Mouse (Mus musculus) liver, adult (tissue): Measurements from ENCODE around the gene Myh6.
A peak's percentile ranks its signal among the peaks of the same experiment; 100 is the strongest.

ENCODE experiments used
- GATA4 ChIP-seq: IDR thresholded peaks from 2 replicates; pipeline ENCODE4 v1.6.1; 2014; ENCODE audit warnings: mild to moderate bottlenecking, low read length; ENCODE audit not compliant: insufficient replicate concordance

Gene Myh6

GRCm38 (mm10) chr14:54966320-54966977, at the start of gene Myh6:
TSS of gene Myh6 (minus strand) at chr14:54966927.
- TF ChIP-seq GATA4: no peak

GRCm38 (mm10) chr14:55015767-55016111, 49.0 kb upstream of the Myh6 start:
- no peak for TF ChIP-seq GATA4

- no peak for TF ChIP-seq GATA4
Observed at GRCm38 (mm10) chr14:55014991-55015766, 48.5 kb upstream of the Myh6 start, which contains the start of gene Ngdn. TSS of gene Ngdn (plus strand) at chr14:55015454.

DNA sequence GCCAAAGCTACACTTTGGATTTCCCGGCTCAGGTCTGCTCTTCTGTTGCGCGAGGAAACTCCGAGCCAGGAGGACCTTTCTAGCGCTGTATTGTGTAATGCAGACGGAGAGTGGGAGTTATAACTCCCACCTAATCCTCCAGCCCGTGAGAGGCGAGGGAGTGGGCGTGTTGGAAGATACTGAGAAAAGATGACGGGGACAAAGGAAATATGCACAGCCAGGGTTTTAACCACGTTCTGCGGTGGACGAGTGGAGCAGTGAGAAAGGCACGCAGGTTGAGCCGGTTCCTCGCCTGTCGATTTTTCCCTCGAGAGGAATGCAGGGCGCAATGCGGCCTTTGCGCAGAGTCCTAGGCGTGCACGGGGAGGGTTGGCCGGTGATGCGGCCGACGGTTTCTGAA, 47.9 kb upstream of the Myh6 start:
- TF ChIP-seq GATA4: no peak

GRCm38 (mm10) chr14:55011116-55011515, 44.4 kb upstream of the Myh6 start:
- no peak for TF ChIP-seq GATA4

DNA sequence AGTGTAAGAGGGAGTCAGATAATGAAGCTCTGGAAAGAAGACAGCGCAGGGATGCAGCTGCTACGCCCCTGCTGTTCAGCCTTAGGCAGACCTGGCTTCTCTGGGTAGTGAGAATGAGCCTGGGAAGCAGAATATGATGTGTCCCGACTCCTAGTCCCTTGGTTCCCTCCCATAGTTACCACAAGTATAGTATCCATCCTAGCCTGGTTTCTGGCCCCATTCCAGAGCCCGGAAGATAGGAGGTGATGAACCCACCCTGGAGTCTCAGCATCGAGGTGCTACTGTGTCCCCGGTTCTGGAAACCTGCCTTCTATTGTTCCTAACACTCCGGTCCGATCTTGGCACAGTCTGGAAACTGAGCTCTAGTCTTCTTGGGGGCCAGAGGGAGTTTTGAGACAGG, 41.7 kb upstream of the Myh6 start:
- TF ChIP-seq GATA4: no peak

DNA sequence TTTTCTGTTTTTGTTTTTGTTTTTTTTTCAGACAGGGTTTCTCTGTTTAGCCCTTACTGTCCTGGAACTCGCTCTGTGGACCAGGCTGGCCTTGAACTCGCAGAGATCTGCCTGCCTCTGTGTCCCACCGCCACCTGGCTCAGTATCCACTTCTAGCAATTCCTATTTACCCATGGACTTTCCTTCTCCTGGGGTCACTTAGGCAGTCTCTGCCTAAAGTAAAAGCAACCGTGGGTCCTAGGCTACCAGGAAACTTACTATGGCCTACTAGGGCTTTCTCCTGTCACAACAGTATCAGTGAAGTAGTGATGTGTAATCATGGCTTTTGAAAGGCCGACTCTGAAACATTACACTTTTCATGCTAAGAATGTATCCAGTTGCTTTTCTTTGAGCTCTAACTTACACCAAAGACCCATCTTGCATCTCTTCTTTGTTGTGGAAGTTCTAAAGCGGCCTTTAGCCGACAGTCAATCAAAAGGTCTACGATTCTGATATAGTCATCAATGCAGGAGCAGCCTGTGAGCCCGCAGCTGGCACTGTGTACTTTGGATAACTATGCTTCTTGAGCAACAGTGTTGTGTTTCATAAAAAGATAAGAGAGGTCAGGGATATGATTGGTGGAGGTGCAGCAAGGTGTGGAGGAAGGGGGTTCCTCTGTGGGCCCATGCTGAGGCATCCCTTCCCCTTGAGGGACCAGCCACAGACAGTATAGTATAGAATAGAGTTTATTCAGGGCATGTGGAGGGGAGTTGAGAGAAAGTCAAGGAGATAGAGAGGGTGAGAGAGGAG, 40.6 kb upstream of the Myh6 start:
- TF ChIP-seq GATA4: no peak

GRCm38 (mm10) chr14:55006541-55006940, 39.8 kb upstream of the Myh6 start:
- TF ChIP-seq GATA4: no peak

DNA sequence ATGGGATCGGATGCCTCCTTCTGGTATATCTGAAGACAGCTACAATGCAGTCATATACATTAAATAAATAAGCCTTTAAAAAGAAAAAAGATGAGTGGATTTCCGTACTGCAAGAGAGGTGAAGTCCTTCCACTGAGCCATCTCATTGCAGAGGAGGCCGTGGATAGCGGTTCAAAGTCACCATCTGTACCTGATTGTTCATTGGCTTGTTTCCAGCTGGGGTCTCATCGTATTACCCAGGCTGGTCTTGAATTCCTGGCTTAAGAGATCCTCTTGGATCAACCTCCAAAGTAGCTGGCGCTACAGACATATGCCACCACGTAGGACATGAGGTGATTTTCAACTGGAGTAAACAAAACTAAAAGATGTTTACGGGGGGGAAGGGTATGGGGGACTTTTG, 39.2 kb upstream of the Myh6 start:
- no peak for TF ChIP-seq GATA4

DNA sequence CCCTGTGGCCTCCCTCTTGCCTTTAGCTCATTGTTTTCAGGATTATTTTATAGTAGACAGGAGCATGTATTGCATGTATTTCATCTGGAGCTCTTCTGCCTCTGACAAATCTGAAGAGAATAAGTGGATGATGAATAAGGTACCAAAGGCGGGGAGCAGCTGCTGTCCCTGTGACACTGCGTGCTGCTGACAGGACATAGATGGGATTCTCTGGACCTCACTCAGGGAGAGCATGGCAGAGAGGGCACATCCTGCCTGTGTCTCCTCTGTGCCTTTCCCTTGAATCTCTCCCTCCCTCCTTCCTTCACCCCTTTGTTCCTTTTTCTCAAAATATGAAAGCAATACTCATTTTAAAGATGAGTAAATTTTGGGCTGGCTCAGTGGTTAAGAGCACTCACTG, 38.8 kb upstream of the Myh6 start:
- no peak for TF ChIP-seq GATA4

GRCm38 (mm10) chr14:55003878-55004855, 37.4 kb upstream of the Myh6 start:
- TF ChIP-seq GATA4: peak; percentile 48; the same call in 1 of the 2 replicates

- no peak for TF ChIP-seq GATA4
Observed at GRCm38 (mm10) chr14:55002687-55003120, 36.0 kb upstream of the Myh6 start.

- peak; percentile 94 for TF ChIP-seq GATA4
Observed at GRCm38 (mm10) chr14:55001938-55002686, 35.4 kb upstream of the Myh6 start.

GRCm38 (mm10) chr14:55001446-55001845, 34.7 kb upstream of the Myh6 start:
- TF ChIP-seq GATA4: no peak
